Mouse (Mus musculus) lung, postnatal 10 days (tissue): Measurements from ENCODE around the gene Prkca.

Experiments used
- DNase-seq: peaks from one replicate; pipeline ENCODE4 v3.0.0; 2021

The Prkca gene

GRCm38 (mm10) chr11:108257921-108258320, 85.8 kb downstream of the Prkca start:
- peak; percentile 24 for DNase-seq

GRCm38 (mm10) chr11:108254681-108255080, 89.0 kb downstream of the Prkca start:
- DNase-seq, result no peak

- DNase-seq, result no peak
These were observed 91.6 kb downstream of the Prkca start for GRCm38 (mm10) chr11:108251924-108252775.

GRCm38 (mm10) chr11:108250829-108251637, 92.7 kb downstream of the Prkca start:
- DNase-seq, result peak; percentile 75

- no peak for DNase-seq
These were observed 93.5 kb downstream of the Prkca start for GRCm38 (mm10) chr11:108250146-108250635.

DNA sequence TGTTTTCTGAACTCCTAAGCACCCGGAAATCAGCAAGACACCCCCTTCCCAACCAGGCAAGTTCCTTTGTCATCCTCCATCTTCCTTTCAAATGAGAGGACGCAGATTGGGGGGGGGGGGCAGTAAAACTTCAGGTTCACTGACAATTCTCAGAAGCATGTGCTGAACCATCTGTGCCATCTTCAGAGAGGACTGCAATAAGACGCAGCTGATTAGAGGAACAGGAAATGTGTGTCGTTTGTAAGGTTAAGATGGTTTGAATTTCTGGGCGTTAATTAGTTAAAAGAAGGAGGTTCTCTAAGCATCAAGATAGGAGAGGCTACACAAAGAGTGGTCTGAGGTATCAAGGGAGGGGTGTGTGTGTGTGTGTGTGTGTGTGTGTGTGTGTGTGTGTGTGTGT, 94.2 kb downstream of the Prkca start:
- no peak for DNase-seq

GRCm38 (mm10) chr11:108249047-108249403, 94.7 kb downstream of the Prkca start:
- no peak for DNase-seq

- no peak for DNase-seq
These were observed 95.3 kb downstream of the Prkca start for GRCm38 (mm10) chr11:108248218-108249046.

GRCm38 (mm10) chr11:108247121-108247863, 96.4 kb downstream of the Prkca start:
- DNase-seq, result no peak

- DNase-seq, result no peak
These were observed 97.4 kb downstream of the Prkca start for GRCm38 (mm10) chr11:108246267-108246702.

- no peak for DNase-seq
These were observed 99.5 kb downstream of the Prkca start for GRCm38 (mm10) chr11:108244241-108244640.

DNA sequence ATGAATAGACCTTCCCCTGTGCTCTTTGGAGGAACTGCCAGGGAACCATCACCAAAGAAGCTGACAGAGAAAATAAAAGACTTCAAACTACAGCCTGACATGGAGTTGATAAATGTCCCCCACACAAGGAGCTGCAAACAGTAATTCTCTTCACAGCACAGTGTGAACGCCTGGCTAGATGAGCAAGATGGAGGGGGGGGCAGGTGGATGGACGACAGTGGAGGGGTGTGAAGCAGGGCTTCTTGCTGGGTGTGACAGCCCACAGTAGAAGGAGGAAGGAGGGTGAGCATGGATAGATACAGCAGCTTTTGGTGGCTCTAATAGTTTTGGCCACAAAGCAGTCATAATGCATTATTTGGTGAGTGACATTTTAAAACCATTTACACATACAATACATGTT, 100.1 kb downstream of the Prkca start:
- no peak for DNase-seq

DNA sequence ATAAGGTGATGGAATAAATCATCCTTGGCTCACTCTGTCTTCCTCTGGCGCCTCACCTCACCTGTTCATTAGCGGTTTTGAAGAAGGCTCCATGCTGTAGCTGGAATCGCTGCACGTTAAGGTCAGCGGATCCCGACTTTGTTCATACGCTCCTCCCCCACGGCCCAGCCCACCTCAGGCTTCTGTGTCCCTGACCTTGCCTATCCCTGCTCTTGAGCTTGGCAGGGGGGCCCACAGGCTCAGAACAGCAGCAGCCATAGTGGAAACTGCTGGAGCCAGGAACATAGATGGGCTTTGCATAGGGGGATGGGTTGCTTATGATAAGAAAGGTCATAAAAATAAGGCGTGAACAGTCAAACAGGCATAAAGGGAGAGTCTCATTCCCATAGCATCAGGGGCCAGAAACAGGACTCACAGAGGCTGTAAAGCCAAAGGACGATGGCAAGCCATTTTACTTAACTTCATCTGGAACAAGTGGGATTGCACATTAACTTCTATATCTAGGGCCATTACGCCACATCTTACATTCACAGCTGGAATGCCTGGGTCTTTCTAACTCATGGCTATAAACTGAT, 102.7 kb downstream of the Prkca start:
- DNase-seq, result no peak

GRCm38 (mm10) chr11:108239173-108239572, 104.6 kb downstream of the Prkca start:
- DNase-seq, result no peak

DNA sequence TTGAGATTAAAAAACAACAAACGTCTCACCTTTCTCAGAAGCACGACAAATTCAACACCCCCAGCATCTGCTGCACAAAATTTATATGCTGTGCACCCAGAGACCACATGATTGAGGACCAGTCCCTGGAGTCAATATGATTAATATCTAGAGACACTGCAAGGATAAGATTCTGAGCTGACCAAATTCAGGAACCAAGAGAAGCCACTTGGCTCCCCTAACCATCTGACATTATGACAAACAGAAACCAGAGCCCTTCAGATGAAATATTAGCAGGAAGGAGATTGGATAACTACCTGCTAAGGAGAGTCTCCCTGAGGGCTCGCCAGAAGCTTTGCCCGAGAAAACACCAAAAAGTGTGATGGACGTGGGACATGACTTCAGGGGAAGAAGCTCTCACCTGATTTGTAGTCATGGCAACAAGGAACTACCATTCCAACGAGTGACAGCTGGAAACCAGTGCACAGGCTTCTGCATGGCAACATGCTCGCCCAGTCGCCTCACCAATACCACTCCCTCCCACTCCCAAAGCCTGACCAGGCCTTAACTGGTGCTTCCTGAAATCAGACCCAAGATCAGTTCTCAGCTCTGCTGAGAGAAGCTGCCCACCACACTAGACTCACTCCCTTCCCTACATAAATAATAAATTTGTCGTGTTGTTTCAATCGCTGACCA, 106.8 kb downstream of the Prkca start:
- no peak for DNase-seq

GRCm38 (mm10) chr11:108236195-108236594, 107.5 kb downstream of the Prkca start:
- no peak for DNase-seq

DNA sequence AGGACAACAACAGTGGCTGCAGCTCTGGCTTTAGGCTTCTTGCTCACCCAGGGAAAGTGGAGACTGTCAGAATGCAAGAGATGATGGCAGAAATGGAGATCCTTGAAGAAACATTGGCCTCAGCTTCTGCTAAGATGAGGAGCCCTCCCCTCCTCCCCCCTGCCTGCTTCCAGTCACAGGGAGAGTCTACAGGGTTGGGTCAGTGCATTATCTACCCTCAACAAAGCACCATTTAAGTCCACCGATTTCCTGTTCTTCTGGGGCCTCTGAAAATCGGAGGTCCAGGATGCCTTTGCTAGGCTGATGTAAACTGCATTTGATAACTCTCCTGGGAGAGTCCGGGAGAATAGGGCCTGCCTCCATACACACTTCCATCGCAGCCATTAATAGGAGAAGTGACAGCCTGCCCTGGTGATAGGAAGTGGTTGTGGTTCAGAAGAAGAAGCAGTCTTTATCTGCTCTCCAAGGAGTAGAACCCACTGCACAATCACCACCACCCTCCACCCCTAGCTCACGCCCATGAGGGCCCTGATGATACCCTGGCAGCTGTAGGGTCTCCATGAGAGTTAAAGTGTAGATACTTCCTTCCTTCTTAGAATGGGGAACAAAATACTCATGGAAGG, 108.5 kb downstream of the Prkca start:
- DNase-seq, result no peak

DNA sequence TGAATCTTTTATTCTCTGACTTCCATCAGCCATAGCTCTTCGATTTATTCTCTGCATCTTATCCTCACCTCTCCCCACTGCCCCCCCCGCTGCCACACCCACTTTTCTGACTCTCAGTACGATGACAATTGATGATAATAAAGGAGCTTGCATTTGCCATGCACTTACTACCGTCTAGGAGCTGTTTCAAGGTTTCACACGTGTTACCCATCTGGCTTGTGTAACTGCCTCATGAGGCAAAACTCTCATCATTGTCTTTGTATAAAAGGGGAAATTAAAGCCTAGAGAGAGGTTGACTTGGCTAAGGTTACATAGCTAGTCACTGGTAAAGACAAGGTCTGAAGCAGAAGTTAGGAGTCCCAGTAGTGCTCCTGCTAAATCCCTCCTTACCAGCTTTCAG, 110.7 kb downstream of the Prkca start:
- no peak for DNase-seq

DNA sequence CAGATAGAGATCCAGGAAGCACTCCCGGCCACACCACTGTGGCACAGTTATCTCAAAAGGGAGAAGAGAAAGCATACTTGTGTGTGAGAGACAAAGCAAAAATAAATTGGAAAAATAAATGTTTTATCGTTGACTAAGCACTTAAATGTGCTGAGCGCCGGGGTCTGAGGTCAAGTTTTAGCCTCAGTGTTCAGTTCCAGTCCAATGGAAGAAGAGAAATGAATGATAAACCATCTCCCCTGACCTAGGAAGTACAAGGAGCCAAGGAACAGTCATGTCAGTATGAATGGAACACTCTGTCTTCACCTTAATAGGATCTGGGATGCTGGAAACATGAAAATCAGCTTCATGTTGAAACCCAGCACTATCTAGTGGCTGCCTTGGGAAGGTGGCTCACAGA, 113.6 kb downstream of the Prkca start:
- no peak for DNase-seq

DNA sequence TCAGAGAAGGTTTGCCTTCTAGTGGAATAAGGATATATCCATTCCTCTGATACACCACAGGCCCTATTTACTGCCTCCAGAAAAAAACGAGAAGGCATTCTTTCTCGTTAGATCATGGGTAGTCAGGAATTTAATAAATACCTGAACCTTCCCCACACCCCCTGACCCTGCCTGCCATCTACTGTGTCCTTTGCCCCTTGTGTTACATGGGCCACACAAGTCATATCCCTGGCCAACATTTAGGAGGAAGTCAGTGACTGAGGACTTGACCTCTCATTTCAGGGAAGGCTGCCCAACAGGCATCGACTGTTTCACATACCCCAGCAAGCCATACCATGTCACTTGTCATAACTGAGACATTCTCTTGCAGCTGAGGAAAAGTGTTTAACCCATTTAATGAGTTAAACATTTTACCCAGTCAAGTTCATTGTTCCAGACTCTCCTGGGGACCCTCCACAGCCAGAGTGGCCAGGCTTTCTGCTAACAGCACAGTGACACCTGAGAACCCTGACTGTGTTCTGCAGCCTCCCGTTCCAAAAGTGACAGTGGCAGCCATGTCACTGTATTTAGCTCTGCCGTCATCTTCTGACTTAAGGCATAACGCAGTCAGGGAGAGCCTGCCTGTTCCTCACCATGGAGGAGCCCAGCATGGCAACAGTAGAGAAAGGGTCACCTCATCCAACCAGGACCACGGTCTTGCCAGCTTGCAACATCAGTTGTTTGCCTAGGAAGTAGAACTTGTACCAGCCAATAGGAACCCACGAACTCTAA, 114.4 kb downstream of the Prkca start:
- DNase-seq, result no peak
